18 mouse cellular contexts compared by ENCODE assay signal in the genomic region with DNA sequence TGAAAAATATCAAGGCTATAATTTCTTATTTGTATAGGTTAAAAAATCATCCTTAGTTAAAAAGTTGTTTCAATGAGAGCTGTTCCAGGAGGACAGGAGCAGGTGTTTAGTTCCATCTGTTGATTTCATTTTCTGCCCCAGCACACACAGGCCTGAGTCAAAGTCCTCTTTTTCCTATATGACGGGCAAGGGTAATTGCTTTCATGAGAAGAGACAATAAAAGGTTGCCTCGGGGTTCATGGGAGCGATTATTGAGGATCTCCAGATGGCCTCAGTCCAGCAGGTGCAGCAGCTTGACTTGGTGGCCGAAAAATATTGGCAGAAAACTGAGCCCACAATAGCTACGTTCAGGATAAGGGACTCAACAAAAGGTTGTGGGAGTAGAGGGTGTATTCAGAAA.
DNase-seq lines count a peak whose midpoint lies in the region; ATAC-seq and TF ChIP-seq lines count a peak whose summit lies in the region.
"Had no signal": no experiment of that assay in that cellular context is flagged by ENCODE, and none has a peak within 500 bp of the region (broad histone marks: within the 10 kb centered on the region; RNA-seq: fewer than 3 reads in every experiment).

No protein-coding gene starts in this region.

- ATAC-seq in kidney, postnatal 0 days (replicated peaks; ENCODE audit: low FRiP score, low read depth), result no peak
- ATAC-seq: forebrain, embryonic 13.5 days; intestine, embryonic 15.5 days; liver, postnatal 0 days had no signal

- no peaks in the 10 kb centered on the region for H3K4me1 ChIP-seq in kidney, postnatal 0 days (replicated peaks; ENCODE audit: insufficient read depth, low read length)
- H3K4me1 ChIP-seq: forebrain, embryonic 13.5 days; heart, embryonic 13.5 days; intestine, embryonic 15.5 days; stomach, embryonic 15.5 days had no signal

- H3K9ac ChIP-seq in kidney, postnatal 0 days (ENCODE audit: low read depth, low read length), result no peak overlapping the region
- H3K9ac ChIP-seq: forebrain, embryonic 13.5 days; heart, embryonic 13.5 days; intestine, embryonic 15.5 days; liver, postnatal 0 days; stomach, embryonic 15.5 days had no signal

- no peaks in the 10 kb centered on the region for H3K9me3 ChIP-seq in kidney, postnatal 0 days (replicated peaks; ENCODE audit: low read length)
- H3K9me3 ChIP-seq: forebrain, embryonic 13.5 days; heart, embryonic 13.5 days; intestine, embryonic 15.5 days; stomach, embryonic 15.5 days had no signal

- H3K27me3 ChIP-seq in kidney, postnatal 0 days (ENCODE audit: insufficient read depth, low read length), result no peaks in the 10 kb centered on the region
- H3K27me3 ChIP-seq: forebrain, embryonic 13.5 days; heart, embryonic 13.5 days; intestine, embryonic 15.5 days; stomach, embryonic 15.5 days had no signal

- no peaks in the 10 kb centered on the region for H3K36me3 ChIP-seq in kidney, postnatal 0 days (ENCODE audit: insufficient read depth, low read length)
- H3K36me3 ChIP-seq: heart, embryonic 13.5 days; intestine, embryonic 15.5 days; stomach, embryonic 15.5 days had no signal

- no peak overlapping the region for H3K4me3 ChIP-seq in kidney, postnatal 0 days (replicated peaks; ENCODE audit: low read depth, low read length)
- H3K4me3 ChIP-seq: forebrain, embryonic 13.5 days; heart, embryonic 13.5 days; intestine, embryonic 15.5 days; stomach, embryonic 15.5 days had no signal

- no peak for TF ChIP-seq CTCF in kidney, postnatal 0 days (IDR thresholded peaks at IDR 0.05; ENCODE audit: low read depth)

- 40% methylated on average over 5 of the region's 5 CpGs for WGBS in kidney, postnatal 0 days

- no peak overlapping the region for H3K27ac ChIP-seq in kidney, postnatal 0 days
- H3K27ac ChIP-seq: forebrain, embryonic 13.5 days; heart, embryonic 13.5 days; intestine, embryonic 15.5 days; stomach, embryonic 15.5 days had no signal

- H3K4me2 ChIP-seq in kidney, postnatal 0 days (ENCODE audit: low read length), result no peak overlapping the region
- H3K4me2 ChIP-seq: forebrain, embryonic 13.5 days; heart, embryonic 13.5 days; intestine, embryonic 15.5 days; stomach, embryonic 15.5 days had no signal

- peak; percentile 10 for DNase-seq in embryo, embryonic 10 days (ENCODE audit: low spot score)
- DNase-seq in embryo, embryonic 9.5 days (ENCODE audit: extremely low spot score), result no peak
- peak; percentile 1 for DNase-seq in kidney, postnatal 0 days (ENCODE audit: low spot score)
- no peak for DNase-seq in kidney, postnatal 10 days
- DNase-seq in cerebellum, postnatal 10 days, result peak; percentile 13 to 21
- peak; percentile 27 for DNase-seq in mesoderm, embryonic 11.5 days (ENCODE audit: low read depth, low spot score)
- DNase-seq in T-cell, adult 2 months (ENCODE audit: low spot score), result no peak
- DNase-seq in right cerebral cortex, postnatal 25 days, result no peak
- DNase-seq: adrenal gland, postnatal 14 days; heart, postnatal 36 days; kidney, postnatal 14 days; liver; liver, postnatal 0 days; thymus, adult 2 months had no signal

Comparison
In these comparisons a context has a peak if more than half of its experiments do, and no peak if none do; other contexts are left out.
1. DNase-seq: peak in embryo, embryonic 10 days (single experiment), kidney, postnatal 0 days (single experiment), cerebellum, postnatal 10 days (2 of 2) and mesoderm, embryonic 11.5 days (single experiment); none in embryo, embryonic 9.5 days (single experiment), kidney, postnatal 10 days (single experiment), T-cell, adult 2 months (single experiment) and right cerebral cortex, postnatal 25 days (single experiment).